Mouse (Mus musculus) lung, postnatal 0 days (tissue): ENCODE measurements at regions not wholly inside any gene's neighbourhood (a gene's known extent, or its start where the extent isn't known, plus 50 kb on each side); places are given as distances from the start of the nearest gene placed in this dataset.

Experiments
- ATAC-seq: fragments of 200-750 bp; cut with Nextera tagmentation; 2 replicates; pipeline ENCODE4 v1.8.0; 2017; ENCODE audit warnings: moderate library complexity
- DNase-seq: peaks from one replicate; pipeline ENCODE4 v3.0.0-alpha.2; 2016; ENCODE audit warnings: low spot score
- H3K27ac ChIP-seq: fragments of 300-500 bp; sonication (generic); 2 replicates; pipeline ENCODE4 v1.5.1; 2014; ENCODE audit warnings: antibody characterized with exemption, mild to moderate bottlenecking, low read length, mixed read lengths
- H3K27me3 ChIP-seq: fragments of 300-500 bp; sonication (generic); replicated peaks from 2 replicates; pipeline ENCODE4 v1.6.1; 2014; ENCODE audit warnings: low read length, mixed read lengths; ENCODE audit not compliant: insufficient read depth
- H3K36me3 ChIP-seq: fragments of 300-500 bp; sonication (generic); 2 replicates; pipeline ENCODE4 v1.6.1; 2014; ENCODE audit warnings: low read length, mixed read lengths; ENCODE audit not compliant: insufficient read depth
- H3K4me1 ChIP-seq: fragments of 300-500 bp; sonication (generic); 2 replicates; pipeline ENCODE4 v1.6.1; 2014; ENCODE audit warnings: antibody characterized with exemption, low read depth, low read length, mixed read lengths; ENCODE audit not compliant: insufficient read depth
- H3K4me2 ChIP-seq: fragments of 300-500 bp; sonication (generic); replicated peaks from 2 replicates; pipeline ENCODE4 v1.6.1; 2014; ENCODE audit warnings: low read depth, mild to moderate bottlenecking, low read length, moderate library complexity, mixed read lengths
- H3K4me3 ChIP-seq: fragments of 300-500 bp; sonication (generic); 2 replicates; pipeline ENCODE4 v1.5.1; 2014; ENCODE audit warnings: low read depth, low read length
- H3K9ac ChIP-seq: fragments of 300-500 bp; sonication (generic); replicated peaks from 2 replicates; pipeline ENCODE4 v1.6.1; 2014; ENCODE audit warnings: low read depth, mild to moderate bottlenecking
- H3K9me3 ChIP-seq: fragments of 300-500 bp; sonication (generic); 2 replicates; pipeline ENCODE4 v1.6.1; 2016; ENCODE audit warnings: low read length, mixed read lengths
- CTCF ChIP-seq: IDR thresholded peaks from 2 replicates; pipeline ENCODE4 v1.5.1; 2016; ENCODE audit warnings: antibody characterized with exemption, mild to moderate bottlenecking
- EP300 ChIP-seq: IDR thresholded peaks from 2 replicates; pipeline ENCODE4 v1.6.1; 2016; ENCODE audit warnings: antibody characterized with exemption, mild to moderate bottlenecking, control low read depth
- WGBS: fragments of 180-500 bp; shearing (Covaris S2); extraction: QIAGEN DNeasy Blood & Tissue Kit; methylation state at CpG from one replicate; pipeline ENCODE4 v1.1.7; 2014; 5-methylcytosine and 5-hydroxymethylcytosine counted together

GRCm38 (mm10) chr7:36896339-36896738 is 198.4 kb downstream of the Tshz3 start:
- WGBS, result 47% methylated on average over 12 of the region's 12 CpGs
- DNase-seq (no peak), ATAC-seq (no peak)
- Histone ChIP-seq H3K4me1 (no peaks in the 10 kb centered on the region), H3K36me3 (no peaks in the 10 kb centered on the region), H3K9me3 (no peaks in the 10 kb centered on the region), H3K27ac (no peak overlapping the region), H3K4me2 (no peak overlapping the region), H3K27me3 (no peaks in the 10 kb centered on the region), H3K9ac (no peak overlapping the region), H3K4me3 (no peak overlapping the region)
- TF ChIP-seq CTCF (no peak), EP300 (no peak)

GRCm38 (mm10) chr7:36901537-36901936 is 203.6 kb downstream of the Tshz3 start:
- H3K4me2 ChIP-seq, result no peak overlapping the region
- H3K27me3 ChIP-seq, result no peaks in the 10 kb centered on the region
- H3K9ac ChIP-seq, result no peak overlapping the region
- H3K4me3 ChIP-seq, result no peak overlapping the region
- no peak for TF ChIP-seq CTCF
- TF ChIP-seq EP300, result no peak
- H3K9me3 ChIP-seq, result no peaks in the 10 kb centered on the region
- DNase-seq, result no peak
- 52% methylated on average over 5 of the region's 5 CpGs for WGBS
- H3K4me1 ChIP-seq, result no peaks in the 10 kb centered on the region
- ATAC-seq, result no peak
- H3K36me3 ChIP-seq, result no peaks in the 10 kb centered on the region
- no peak overlapping the region for H3K27ac ChIP-seq

GRCm38 (mm10) chr7:36913304-36913703 is 215.4 kb downstream of the Tshz3 start:
- H3K4me2 ChIP-seq, result no peak overlapping the region
- H3K27me3 ChIP-seq, result no peaks in the 10 kb centered on the region
- H3K27ac ChIP-seq, result no peak overlapping the region
- H3K36me3 ChIP-seq, result no peaks in the 10 kb centered on the region
- no peaks in the 10 kb centered on the region for H3K4me1 ChIP-seq
- TF ChIP-seq CTCF, result no peak
- no peak for TF ChIP-seq EP300
- 68% methylated on average over 3 of the region's 3 CpGs for WGBS
- DNase-seq (no peak), ATAC-seq (no peak)
- H3K9me3 ChIP-seq, result no peaks in the 10 kb centered on the region
- no peak overlapping the region for H3K9ac ChIP-seq
- no peak overlapping the region for H3K4me3 ChIP-seq

- Histone ChIP-seq H3K9me3 (no peaks in the 10 kb centered on the region), H3K9ac (no peak overlapping the region), H3K4me2 (no peak overlapping the region), H3K36me3 (no peaks in the 10 kb centered on the region), H3K4me3 (no peak overlapping the region), H3K27me3 (no peaks in the 10 kb centered on the region), H3K27ac (no peak overlapping the region), H3K4me1 (no peaks in the 10 kb centered on the region)
- DNase-seq, result peak; percentile 14
- WGBS, result 48% methylated on average over 9 of the region's 9 CpGs
- no peak for TF ChIP-seq CTCF
- no peak for TF ChIP-seq EP300
- ATAC-seq, result peak; percentile 38
Measured at GRCm38 (mm10) chr7:36914261-36914660, 216.3 kb downstream of the Tshz3 start.

GRCm38 (mm10) chr7:36915171-36915570 is 217.3 kb downstream of the Tshz3 start:
- DNase-seq (no peak), ATAC-seq (no peak)
- no peaks in the 10 kb centered on the region for H3K4me1 ChIP-seq
- H3K9me3 ChIP-seq, result no peaks in the 10 kb centered on the region
- no peak overlapping the region for H3K27ac ChIP-seq
- no peak for TF ChIP-seq CTCF
- TF ChIP-seq EP300, result no peak
- H3K36me3 ChIP-seq, result no peaks in the 10 kb centered on the region
- H3K4me3 ChIP-seq, result no peak overlapping the region
- H3K4me2 ChIP-seq, result no peak overlapping the region
- no peak overlapping the region for H3K9ac ChIP-seq
- 67% methylated on average over 5 of the region's 5 CpGs for WGBS
- no peaks in the 10 kb centered on the region for H3K27me3 ChIP-seq

- H3K9me3 ChIP-seq, result no peaks in the 10 kb centered on the region
- H3K36me3 ChIP-seq, result no peaks in the 10 kb centered on the region
- TF ChIP-seq CTCF (no peak), EP300 (no peak)
- no peak overlapping the region for H3K9ac ChIP-seq
- DNase-seq (no peak), ATAC-seq (no peak)
- H3K27me3 ChIP-seq, result no peaks in the 10 kb centered on the region
- no peak overlapping the region for H3K27ac ChIP-seq
- H3K4me3 ChIP-seq, result no peak overlapping the region
- no peak overlapping the region for H3K4me2 ChIP-seq
- H3K4me1 ChIP-seq, result no peaks in the 10 kb centered on the region
- 43% methylated on average over 9 of the region's 9 CpGs for WGBS
Measured at GRCm38 (mm10) chr7:36917011-36917410, 219.1 kb downstream of the Tshz3 start.

GRCm38 (mm10) chr7:36919413-36919812 is 221.5 kb downstream of the Tshz3 start:
- Histone ChIP-seq H3K27ac (no peak overlapping the region), H3K9me3 (no peaks in the 10 kb centered on the region), H3K4me1 (no peaks in the 10 kb centered on the region), H3K27me3 (no peaks in the 10 kb centered on the region), H3K36me3 (no peaks in the 10 kb centered on the region), H3K4me2 (no peak overlapping the region), H3K9ac (no peak overlapping the region), H3K4me3 (no peak overlapping the region)
- DNase-seq (no peak), ATAC-seq (no peak)
- TF ChIP-seq CTCF (peak; percentile 24; the same call in 1 of the 2 replicates), EP300 (no peak)
- WGBS, result 70% methylated on average over 4 of the region's 4 CpGs
